Mouse (Mus musculus): Measurements from ENCODE around the gene Col28a1. TPM values are rescaled to one million over a fixed set of nuclear protein-coding genes. Genes with fewer than 3 reads are reported as not detected.
"Not testable (repeated sequence)": the region's sequence is repeated elsewhere in the genome, so short reads cannot be mapped to it uniquely, and the experiment has no call there.

The Col28a1 gene
- polyA plus RNA-seq, 1 experiment from 2014 or later, result 0.33 TPM

- no peak for ATAC-seq (ENCODE audit: insufficient number of reproducible peaks, low FRiP score, low TSS enrichment, low read depth)
- no peaks in the 10 kb centered on the region for H3K4me1 ChIP-seq
- no peaks in the 10 kb centered on the region for H3K27me3 ChIP-seq
- H3K36me3 ChIP-seq, result no peaks in the 10 kb centered on the region
- no peaks in the 10 kb centered on the region for H3K9me3 ChIP-seq
- WGBS, result 87% methylated on average over 3 of the region's 3 CpGs
- H3K4me3 ChIP-seq, result no peak overlapping the region
- no peak overlapping the region for H3K27ac ChIP-seq
- no peak overlapping the region for H3K9ac ChIP-seq
- no peak overlapping the region for H3K4me2 ChIP-seq
Measured at GRCm38 (mm10) chr6:8067124-8067523, 125.3 kb downstream of the Col28a1 start.

- no peak for ATAC-seq (ENCODE audit: insufficient number of reproducible peaks, low FRiP score, low TSS enrichment, low read depth)
- no peaks in the 10 kb centered on the region for H3K36me3 ChIP-seq
Measured at GRCm38 (mm10) chr6:8066208-8066607, 126.2 kb downstream of the Col28a1 start.

GRCm38 (mm10) chr6:8059199-8059598 is 133.2 kb downstream of the Col28a1 start:
- H3K9me3 ChIP-seq, result no peaks in the 10 kb centered on the region
- no peak overlapping the region for H3K9ac ChIP-seq
- no peaks in the 10 kb centered on the region for H3K4me1 ChIP-seq
- ATAC-seq (ENCODE audit: insufficient number of reproducible peaks, low FRiP score, low TSS enrichment, low read depth), result no peak
- H3K27me3 ChIP-seq, result no peaks in the 10 kb centered on the region
- H3K27ac ChIP-seq, result no peak overlapping the region
- 80% methylated on average over 7 of the region's 7 CpGs for WGBS
- no peaks in the 10 kb centered on the region for H3K36me3 ChIP-seq
- no peak overlapping the region for H3K4me2 ChIP-seq
- H3K4me3 ChIP-seq, result no peak overlapping the region

More at GRCm38 (mm10) chr6:8066208-8066607, 126.2 kb downstream of the Col28a1 start:
- no peak overlapping the region for H3K27ac ChIP-seq
- H3K9me3 ChIP-seq, result no peaks in the 10 kb centered on the region
- H3K4me3 ChIP-seq, result no peak overlapping the region
- H3K9ac ChIP-seq, result no peak overlapping the region
- 55% methylated on average over 3 of the region's 3 CpGs for WGBS
- H3K27me3 ChIP-seq, result no peaks in the 10 kb centered on the region
- H3K4me2 ChIP-seq, result no peak overlapping the region
- no peaks in the 10 kb centered on the region for H3K4me1 ChIP-seq

GRCm38 (mm10) chr6:8048216-8048615 is 144.2 kb downstream of the Col28a1 start:
- Histone ChIP-seq H3K27me3 (no peaks in the 10 kb centered on the region), H3K9me3 (no peaks in the 10 kb centered on the region), H3K4me3 (no peak overlapping the region), H3K36me3 (no peaks in the 10 kb centered on the region), H3K4me1 (no peaks in the 10 kb centered on the region), H3K27ac (no peak overlapping the region), H3K4me2 (no peak overlapping the region), H3K9ac (no peak overlapping the region)
- ATAC-seq (ENCODE audit: insufficient number of reproducible peaks, low FRiP score, low TSS enrichment, low read depth), result no peak
- 86% methylated on average over 2 of the region's 2 CpGs for WGBS

- H3K9me3 ChIP-seq, result no peaks in the 10 kb centered on the region
- no peak overlapping the region for H3K27ac ChIP-seq
- 30% methylated on average over 4 of the region's 4 CpGs for whole genome bisulfite sequencing
- no peak overlapping the region for H3K4me3 ChIP-seq
- no peak overlapping the region for H3K4me2 ChIP-seq
- H3K27me3 ChIP-seq, result no peaks in the 10 kb centered on the region
- no peaks in the 10 kb centered on the region for H3K36me3 ChIP-seq
- no peak overlapping the region for H3K9ac ChIP-seq
- no peak for ATAC-seq (ENCODE audit: insufficient number of reproducible peaks, low FRiP score, low TSS enrichment, low read depth)
- H3K4me1 ChIP-seq, result no peaks in the 10 kb centered on the region
Measured at GRCm38 (mm10) chr6:8046446-8046845, 146.0 kb downstream of the Col28a1 start.

GRCm38 (mm10) chr6:8045825-8046224 is 146.6 kb downstream of the Col28a1 start:
- Histone ChIP-seq H3K4me3 (no peak overlapping the region), H3K9ac (no peak overlapping the region), H3K4me2 (no peak overlapping the region), H3K27ac (no peak overlapping the region), H3K27me3 (no peaks in the 10 kb centered on the region), H3K36me3 (no peaks in the 10 kb centered on the region), H3K4me1 (no peaks in the 10 kb centered on the region), H3K9me3 (no peaks in the 10 kb centered on the region)
- ATAC-seq (ENCODE audit: insufficient number of reproducible peaks, low FRiP score, low TSS enrichment, low read depth), result no peak
- 85% methylated on average over 1 of the region's 1 CpGs for WGBS

DNA sequence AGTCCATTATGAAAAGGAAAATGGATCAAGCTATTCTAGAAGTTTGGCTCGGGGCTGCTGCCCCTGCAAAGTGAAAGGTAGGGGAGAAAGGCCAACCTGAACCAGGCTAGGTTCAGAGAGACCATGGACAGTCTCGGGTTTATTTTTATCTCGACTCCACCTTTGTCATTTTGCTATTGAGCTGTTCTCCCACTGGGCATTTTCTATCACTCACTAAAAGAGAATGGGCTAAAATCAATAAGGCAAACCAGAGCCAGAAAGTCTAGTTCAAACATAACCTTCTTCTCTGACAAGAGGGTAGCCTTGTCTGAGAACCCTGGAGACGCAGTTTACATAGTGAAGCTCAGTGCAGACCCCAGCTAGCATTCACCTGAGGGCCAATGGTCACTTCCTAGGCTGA is 163.7 kb downstream of the Col28a1 start:
- no peak overlapping the region for H3K9ac ChIP-seq
- H3K9me3 ChIP-seq, result no peaks in the 10 kb centered on the region
- no peaks in the 10 kb centered on the region for H3K27me3 ChIP-seq
- no peak overlapping the region for H3K27ac ChIP-seq
- no peak for ATAC-seq (ENCODE audit: insufficient number of reproducible peaks, low FRiP score, low TSS enrichment, low read depth)
- H3K4me1 ChIP-seq, result no peaks in the 10 kb centered on the region; the same call in 1 of the 2 replicates
- no peaks in the 10 kb centered on the region for H3K36me3 ChIP-seq
- WGBS, result 82% methylated on average over 4 of the region's 4 CpGs
- H3K4me2 ChIP-seq, result no peak overlapping the region
- no peak overlapping the region for H3K4me3 ChIP-seq

GRCm38 (mm10) chr6:8025332-8026129 is 166.9 kb downstream of the Col28a1 start:
- H3K36me3 ChIP-seq, result no peaks in the 10 kb centered on the region
- no peak overlapping the region for H3K4me3 ChIP-seq
- ATAC-seq (ENCODE audit: insufficient number of reproducible peaks, low FRiP score, low TSS enrichment, low read depth), result no peak
- WGBS, result 89% methylated on average over 7 of the region's 7 CpGs
- no peaks in the 10 kb centered on the region for H3K27me3 ChIP-seq
- no peak overlapping the region for H3K27ac ChIP-seq
- no peaks in the 10 kb centered on the region; the same call in 1 of the 2 replicates for H3K4me1 ChIP-seq
- H3K4me2 ChIP-seq, result no peak overlapping the region
- no peak overlapping the region for H3K9ac ChIP-seq
- H3K9me3 ChIP-seq, result no peaks in the 10 kb centered on the region

DNA sequence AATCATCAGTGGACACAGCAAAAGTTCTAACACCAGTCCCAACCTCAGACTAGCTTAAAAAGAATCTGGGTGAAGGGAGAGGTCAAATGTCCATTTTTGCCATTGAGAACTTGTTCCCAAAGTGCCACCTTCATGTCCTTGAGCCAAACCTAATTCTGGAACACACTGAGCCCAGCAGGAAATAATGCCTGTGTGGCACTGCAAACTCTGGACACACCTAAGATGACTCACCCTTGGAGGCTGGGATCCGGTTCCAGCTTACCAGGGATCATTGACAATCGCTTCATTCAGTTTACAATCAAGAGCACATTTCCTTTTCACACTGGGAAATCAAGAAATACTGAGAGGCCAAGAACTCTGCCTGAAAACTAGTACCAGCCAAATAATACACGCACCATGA is 168.9 kb downstream of the Col28a1 start:
- H3K4me1 ChIP-seq, result no peaks in the 10 kb centered on the region
- no peaks in the 10 kb centered on the region for H3K9me3 ChIP-seq
- no peak overlapping the region for H3K4me2 ChIP-seq
- ATAC-seq (ENCODE audit: insufficient number of reproducible peaks, low FRiP score, low TSS enrichment, low read depth), result no peak
- 78% methylated on average over 3 of the region's 3 CpGs for WGBS
- no peak overlapping the region for H3K4me3 ChIP-seq
- H3K9ac ChIP-seq, result no peak overlapping the region
- H3K27me3 ChIP-seq, result no peaks in the 10 kb centered on the region
- no peaks in the 10 kb centered on the region for H3K36me3 ChIP-seq
- no peak overlapping the region for H3K27ac ChIP-seq

GRCm38 (mm10) chr6:7994736-7995135 is 197.7 kb downstream of the Col28a1 start:
- no peak overlapping the region for H3K4me2 ChIP-seq
- WGBS, result 80% methylated on average over 4 of the region's 4 CpGs
- H3K36me3 ChIP-seq, result no peaks in the 10 kb centered on the region
- H3K4me3 ChIP-seq, result no peak overlapping the region
- no peak for ATAC-seq (ENCODE audit: insufficient number of reproducible peaks, low FRiP score, low TSS enrichment, low read depth)
- H3K27ac ChIP-seq, result no peak overlapping the region
- H3K27me3 ChIP-seq, result no peaks in the 10 kb centered on the region
- no peak overlapping the region for H3K9ac ChIP-seq
- H3K4me1 ChIP-seq, result no peaks in the 10 kb centered on the region
- H3K9me3 ChIP-seq, result no peaks in the 10 kb centered on the region

DNA sequence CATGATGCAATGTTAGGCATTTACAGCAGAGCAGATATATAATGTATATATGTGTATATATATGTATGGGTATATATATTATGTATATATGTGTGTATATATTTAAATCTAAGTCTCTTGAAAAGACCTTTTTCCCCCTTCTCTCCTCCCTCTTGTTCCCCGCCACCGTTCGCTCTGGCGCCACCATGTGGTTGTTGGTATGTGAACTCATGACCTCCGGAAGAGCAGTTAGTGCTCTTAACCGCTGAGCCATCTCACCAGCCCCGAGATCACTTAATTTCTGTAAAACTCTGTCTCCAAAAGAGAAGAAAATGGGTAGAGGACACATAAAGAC is 208.8 kb downstream of the Col28a1 start:
- H3K4me3 ChIP-seq, result peak overlapping the region; percentile 30
- H3K27ac ChIP-seq, result no peak overlapping the region
- H3K9me3 ChIP-seq, result no peaks in the 10 kb centered on the region
- H3K4me1 ChIP-seq, result no peaks in the 10 kb centered on the region
- 31% methylated on average over 7 of the region's 7 CpGs for WGBS
- H3K9ac ChIP-seq, result no peak overlapping the region
- H3K27me3 ChIP-seq, result no peaks in the 10 kb centered on the region
- ATAC-seq (ENCODE audit: insufficient number of reproducible peaks, low FRiP score, low TSS enrichment, low read depth), result no peak
- H3K4me2 ChIP-seq, result peak overlapping the region; percentile 35; the same call in 1 of the 2 replicates
- no peaks in the 10 kb centered on the region for H3K36me3 ChIP-seq

GRCm38 (mm10) chr6:7982958-7983645 is 209.3 kb downstream of the Col28a1 start:
- not testable (repeated sequence) for H3K9me3 ChIP-seq; H3K36me3 ChIP-seq; H3K4me1 ChIP-seq; H3K27me3 ChIP-seq; ATAC-seq (ENCODE audit: insufficient number of reproducible peaks, low FRiP score, low TSS enrichment, low read depth); H3K27ac ChIP-seq; H3K9ac ChIP-seq
- Histone ChIP-seq H3K4me2 (peak overlapping the region; percentile 35), H3K4me3 (peak overlapping the region; percentile 30)
- WGBS, result 58% methylated on average over 32 of the region's 32 CpGs
